Mouse (Mus musculus): Measurements from ENCODE around the gene Akap7.

DNA sequence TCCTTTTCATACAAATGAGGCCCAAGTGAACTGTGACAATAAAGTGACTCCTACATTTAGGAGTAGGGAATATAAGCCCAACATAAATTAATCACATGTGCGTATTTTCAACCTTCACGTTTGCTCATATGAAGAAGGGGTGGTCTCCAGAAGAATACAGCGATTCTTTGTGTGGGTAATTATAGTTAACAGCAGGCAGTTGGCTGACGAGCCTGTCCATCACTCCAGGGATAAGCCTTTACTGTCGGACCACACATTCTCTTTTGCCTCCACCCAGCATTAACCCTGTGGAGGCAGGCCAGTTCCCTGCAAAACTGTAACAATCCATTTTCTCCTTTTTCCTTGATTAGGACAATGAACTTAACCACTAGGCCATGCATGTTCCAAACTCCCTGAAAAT, 76.3 kb downstream of the Akap7 start:
- TF ChIP-seq CTCF (IDR thresholded peaks at IDR 0.05; ENCODE audit: insufficient read depth, low read length) = no peak
- TF ChIP-seq POLR2A (IDR thresholded peaks at IDR 0.05; ENCODE audit: borderline replicate concordance, extremely low read depth, low read depth, low read length) = no peak

All from lung, adult 2 months (tissue).